Mouse (Mus musculus) CD4-positive helper T cell, adult 2 months (primary cell): ENCODE measurements around the gene Cdkl4.
"Not testable (repeated sequence)": the region's sequence is repeated elsewhere in the genome, so short reads cannot be mapped to it uniquely, and the experiment has no call there.

ENCODE experiments used
- DNase-seq: peaks from one replicate; pipeline ENCODE4 v3.0.0-alpha.2; 2012; ENCODE audit warnings: low read depth, missing footprints, low spot score

The Cdkl4 gene

GRCm38 (mm10) chr17:80563762-80564610 lies 13.6 kb downstream of the Cdkl4 start:
- DNase-seq = peak; percentile 93

- no peak for DNase-seq
These were observed 14.8 kb downstream of the Cdkl4 start for GRCm38 (mm10) chr17:80562792-80563191.

GRCm38 (mm10) chr17:80560669-80561401 lies 16.8 kb downstream of the Cdkl4 start:
- peak; percentile 81 for DNase-seq

- peak; percentile 26 for DNase-seq
These were observed 17.9 kb downstream of the Cdkl4 start for GRCm38 (mm10) chr17:80559745-80560144.

GRCm38 (mm10) chr17:80559050-80559449 lies 18.6 kb downstream of the Cdkl4 start:
- DNase-seq = peak; percentile 61

GRCm38 (mm10) chr17:80558583-80558982 lies 19.0 kb downstream of the Cdkl4 start:
- no peak for DNase-seq

- DNase-seq = no peak
These were observed 20.2 kb downstream of the Cdkl4 start for GRCm38 (mm10) chr17:80557461-80557860.

GRCm38 (mm10) chr17:80553318-80554270 lies 24.0 kb downstream of the Cdkl4 start:
- DNase-seq = peak; percentile 83

- DNase-seq = no peak
These were observed 25.0 kb downstream of the Cdkl4 start for GRCm38 (mm10) chr17:80552653-80553052.

GRCm38 (mm10) chr17:80550981-80551380 lies 26.6 kb downstream of the Cdkl4 start:
- DNase-seq = no peak

GRCm38 (mm10) chr17:80546846-80547245 lies 30.8 kb downstream of the Cdkl4 start:
- DNase-seq = no peak

GRCm38 (mm10) chr17:80546227-80546626 lies 31.4 kb downstream of the Cdkl4 start:
- DNase-seq = no peak

GRCm38 (mm10) chr17:80543646-80544045 lies 34.0 kb downstream of the Cdkl4 start:
- no peak for DNase-seq

- DNase-seq = no peak
These were observed 40.5 kb downstream of the Cdkl4 start for GRCm38 (mm10) chr17:80537136-80537535.

GRCm38 (mm10) chr17:80535633-80536032 lies 42.0 kb downstream of the Cdkl4 start:
- DNase-seq = no peak

GRCm38 (mm10) chr17:80531351-80531750 lies 46.3 kb downstream of the Cdkl4 start:
- DNase-seq = not testable (repeated sequence)

GRCm38 (mm10) chr17:80523231-80523630 lies 54.4 kb downstream of the Cdkl4 start:
- DNase-seq = no peak

GRCm38 (mm10) chr17:80522229-80522556 lies 55.4 kb downstream of the Cdkl4 start:
- peak; percentile 21 for DNase-seq

GRCm38 (mm10) chr17:80521521-80522228 lies 55.9 kb downstream of the Cdkl4 start:
- peak; percentile 56 for DNase-seq

GRCm38 (mm10) chr17:80520537-80520936 lies 57.1 kb downstream of the Cdkl4 start:
- peak; percentile 7 for DNase-seq

- DNase-seq = no peak
These were observed 58.8 kb downstream of the Cdkl4 start for GRCm38 (mm10) chr17:80518811-80519210.
